Mouse (Mus musculus) right cerebral cortex, postnatal 10 days (tissue): ENCODE data around the gene Ccdc167.
A peak's percentile ranks its signal among the peaks of the same experiment; 100 is the strongest.

ENCODE experiments used
- DNase-seq, 2 experiments: peaks; one replicate each; pipeline ENCODE4 v3.0.0; 2021; ENCODE audit warnings: low spot score in 2 of 2

Ccdc167 gene

DNA sequence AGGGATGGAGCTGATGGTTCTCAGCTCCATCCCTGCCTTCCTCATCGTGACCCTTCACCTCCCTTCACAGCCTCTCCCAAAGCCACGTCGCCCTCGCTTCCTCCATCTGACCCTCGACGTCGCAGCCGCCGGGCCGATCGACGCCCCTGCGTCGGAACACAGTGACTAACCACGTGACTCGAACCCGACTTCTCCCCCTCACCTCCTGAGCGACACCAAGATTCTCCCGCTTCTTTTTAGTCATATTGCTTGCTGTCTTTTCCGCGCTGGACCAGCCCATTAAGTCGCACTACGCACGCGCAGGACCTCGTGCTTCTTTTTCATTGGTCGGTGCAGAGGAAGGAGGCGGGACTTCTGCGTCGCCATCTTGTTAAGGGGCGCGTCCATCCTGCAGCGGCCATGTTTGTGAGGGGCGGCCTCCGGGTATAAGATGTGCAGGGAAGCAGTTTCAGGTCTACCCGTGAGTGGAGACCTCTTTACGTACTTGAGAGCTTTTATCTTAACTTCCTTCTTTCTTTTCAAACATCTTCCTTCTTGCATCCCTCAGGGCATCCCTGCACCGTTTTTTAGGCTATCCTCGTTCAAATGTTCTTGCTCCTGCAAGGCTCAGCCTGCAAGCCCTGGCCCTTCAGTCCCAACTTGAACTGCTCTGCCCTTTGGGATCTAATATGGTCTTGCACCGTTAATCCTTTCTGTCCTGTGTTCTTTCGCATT lies at the start of gene Ccdc167:
Gene Ccdc167 (minus strand): TSS at position 313 of the 714 bp plus-strand sequence.
- DNase-seq = peak; percentile 98

- DNase-seq = no peak
Observed at GRCm38 (mm10) chr17:29765380-29765779, 48.5 kb upstream of the Ccdc167 start.

- peak in 1 of 2 experiments; percentile 53 for DNase-seq
Observed at GRCm38 (mm10) chr17:29762551-29762950, 45.7 kb upstream of the Ccdc167 start.

- no peak for DNase-seq
Observed at GRCm38 (mm10) chr17:29761938-29762337, 45.1 kb upstream of the Ccdc167 start.

GRCm38 (mm10) chr17:29760404-29761375 lies 43.8 kb upstream of the Ccdc167 start:
- peak; percentile 55 to 56 for DNase-seq

GRCm38 (mm10) chr17:29759963-29760362 lies 43.1 kb upstream of the Ccdc167 start:
- peak; percentile 68 to 72 for DNase-seq

GRCm38 (mm10) chr17:29756381-29756780 lies 39.5 kb upstream of the Ccdc167 start:
- no peak for DNase-seq

GRCm38 (mm10) chr17:29754510-29754909 lies 37.7 kb upstream of the Ccdc167 start:
- DNase-seq = no peak

- DNase-seq = no peak
Observed at GRCm38 (mm10) chr17:29747466-29747865, 30.6 kb upstream of the Ccdc167 start.

GRCm38 (mm10) chr17:29737849-29738804 lies 21.3 kb upstream of the Ccdc167 start:
- DNase-seq = peak; percentile 77 to 82

- DNase-seq = no peak
Observed at GRCm38 (mm10) chr17:29736448-29737014, 19.7 kb upstream of the Ccdc167 start.

GRCm38 (mm10) chr17:29732522-29732921 lies 15.7 kb upstream of the Ccdc167 start:
- DNase-seq = no peak

DNA sequence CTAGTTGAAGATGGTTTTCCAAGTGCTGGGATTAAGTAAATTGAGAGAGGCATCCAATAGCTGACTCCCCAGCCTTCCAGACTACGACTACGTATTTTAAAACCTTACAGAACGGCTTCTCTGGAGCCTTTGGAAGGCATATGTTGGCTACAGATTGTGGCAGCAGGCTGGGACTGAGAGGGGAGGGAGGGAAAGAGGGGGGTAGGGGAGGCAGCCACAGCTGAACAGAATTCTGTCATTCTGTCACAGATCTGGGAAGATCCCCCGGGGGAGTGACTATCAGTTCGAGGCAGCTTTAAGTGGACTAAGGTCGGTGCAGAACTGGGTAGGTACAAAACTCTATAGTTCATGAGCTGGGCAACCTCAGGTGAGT lies 15.1 kb upstream of the Ccdc167 start:
- peak; percentile 65 to 74 for DNase-seq

DNA sequence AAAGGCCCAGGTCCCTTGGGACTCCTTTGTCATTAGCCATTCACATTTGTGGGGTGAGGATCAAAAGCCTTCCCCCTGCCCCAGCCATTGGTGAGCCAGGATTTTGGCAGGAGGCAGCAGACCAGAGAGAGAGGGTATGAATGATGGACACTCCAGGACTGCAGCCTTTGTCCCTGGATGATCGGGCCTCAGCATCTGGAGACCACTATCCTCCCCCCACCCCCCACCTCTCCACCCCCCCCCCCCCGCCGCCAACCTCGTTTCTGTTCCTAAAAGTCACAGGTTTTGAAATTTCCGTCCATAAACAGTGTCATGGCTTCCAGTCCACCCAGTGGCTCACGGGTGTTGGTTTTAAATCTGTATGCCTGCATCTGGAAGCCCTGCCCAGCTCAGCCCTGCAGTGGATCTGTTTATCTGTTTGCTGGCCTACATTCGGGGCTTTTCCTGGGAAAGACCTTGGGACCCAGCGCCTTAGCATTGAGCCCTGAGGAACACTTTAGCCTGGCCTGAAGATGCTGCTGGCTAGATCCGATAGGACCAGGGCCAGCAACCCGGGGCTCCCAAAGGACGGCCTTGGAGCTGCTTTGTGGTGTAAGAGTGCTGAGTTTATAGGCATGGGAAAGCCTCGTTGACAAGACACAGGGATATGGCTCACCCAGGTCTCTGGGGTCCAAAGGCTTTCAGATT lies 14.6 kb upstream of the Ccdc167 start:
- no peak for DNase-seq

GRCm38 (mm10) chr17:29730510-29731265 lies 13.8 kb upstream of the Ccdc167 start:
- peak in 1 of 2 experiments; percentile 39 for DNase-seq

GRCm38 (mm10) chr17:29728082-29728481 lies 11.2 kb upstream of the Ccdc167 start:
- no peak for DNase-seq

DNA sequence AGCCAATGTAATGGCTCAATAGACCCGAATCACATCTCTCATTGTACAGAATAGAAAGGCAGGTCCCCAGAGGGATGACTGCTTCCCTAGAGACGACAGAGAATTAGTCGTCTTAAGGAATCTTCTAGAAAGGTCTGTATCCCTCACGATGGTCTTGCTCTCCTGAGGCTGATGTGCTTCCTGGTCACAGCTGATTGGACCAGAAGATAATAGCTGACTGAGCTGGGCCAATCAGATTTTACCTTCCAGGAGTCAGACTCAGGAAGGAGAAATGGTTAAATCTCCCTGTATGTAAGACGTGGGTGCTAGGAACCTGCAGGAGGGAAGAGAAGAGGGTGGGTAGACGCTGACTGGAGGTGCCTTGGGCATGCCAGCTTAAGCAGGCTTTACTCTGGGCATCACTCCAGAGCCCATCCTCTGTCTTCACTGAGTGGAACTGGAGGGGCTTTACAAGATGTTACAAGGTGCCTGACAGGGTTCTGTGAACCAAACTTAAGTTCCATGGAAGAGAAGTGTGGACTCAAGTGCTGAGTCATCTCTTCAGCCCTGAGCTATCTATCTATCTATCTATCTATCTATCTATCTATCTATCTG lies 8.3 kb upstream of the Ccdc167 start:
- peak in 1 of 2 experiments; percentile 20 for DNase-seq

- DNase-seq = peak; percentile 55 to 56
Observed at GRCm38 (mm10) chr17:29724610-29725009, 7.8 kb upstream of the Ccdc167 start.

- DNase-seq = no peak
Observed at GRCm38 (mm10) chr17:29720755-29721365, 4.0 kb upstream of the Ccdc167 start.
